Mouse (Mus musculus): ENCODE data around the gene Lst1. TPM values are rescaled to one million over a fixed set of nuclear protein-coding genes. Genes with fewer than 3 reads are reported as not detected.

Gene Lst1
- polyA plus RNA-seq (2017; shearing (Covaris generic)): 9.5 TPM

GRCm38 (mm10) chr17:35187959-35188610 lies at the start of gene Lst1:
Gene Lst1 (minus strand): TSS chr17:35188439.

GRCm38 (mm10) chr17:35235614-35236389 lies 47.6 kb upstream of the Lst1 start, which contains the start of gene Nfkbil1:
Gene Nfkbil1 (minus strand): TSS chr17:35235792.

DNA sequence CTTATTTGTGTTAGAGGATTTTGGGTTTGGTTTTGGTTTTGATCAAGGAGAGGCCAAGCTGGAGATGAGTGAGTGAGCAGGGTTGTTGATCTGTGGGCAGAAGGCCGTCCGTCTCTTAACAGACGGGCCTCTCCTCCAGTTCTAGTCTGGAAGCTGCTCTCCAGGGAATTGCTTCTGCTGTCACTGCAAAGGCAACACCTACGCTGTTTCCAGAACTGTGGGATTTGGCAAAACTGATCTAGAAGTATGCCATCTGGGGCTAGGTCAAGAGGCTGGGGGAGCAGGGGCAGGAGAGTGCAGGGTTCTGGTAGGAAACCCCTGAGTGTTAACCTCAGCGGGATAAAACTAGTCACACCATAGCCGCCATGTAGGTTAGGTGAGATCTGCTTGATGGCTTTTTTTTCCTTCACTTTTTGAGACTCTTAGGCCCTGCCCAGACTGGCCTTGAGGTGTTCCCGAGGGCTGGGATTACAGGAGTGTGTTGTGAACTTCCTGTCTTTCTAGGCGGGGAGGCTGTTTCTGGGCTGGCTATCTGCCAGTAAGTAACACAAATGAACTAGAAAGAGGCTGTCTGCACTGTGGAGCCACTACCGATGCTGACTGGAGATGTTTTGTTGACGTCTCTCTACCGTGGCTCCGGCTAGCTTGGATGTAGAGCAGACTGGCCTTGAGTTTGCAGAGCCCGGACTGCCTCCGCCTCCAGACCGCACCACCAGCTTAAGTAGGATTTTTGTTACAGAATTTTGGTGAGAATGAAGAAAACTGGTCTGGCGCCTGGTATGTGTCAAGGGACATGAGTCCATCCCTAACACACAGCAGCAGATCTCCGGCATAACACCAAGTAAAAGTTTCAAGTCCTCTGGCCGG lies 45.1 kb upstream of the Lst1 start, which contains the start of gene Atp6v1g2:
Gene Atp6v1g2, plus strand, starts transcription at position 547 of the 867 bp plus-strand sequence.

GRCm38 (mm10) chr17:35220156-35220952 lies 32.1 kb upstream of the Lst1 start, which contains the start of gene Gm16181:
Gene Gm16181 (plus strand): TSS chr17:35220834.

GRCm38 (mm10) chr17:35204494-35205379 lies 16.5 kb upstream of the Lst1 start, which contains the start of gene Lta:
Gene Lta (minus strand): TSS chr17:35205351.

GRCm38 (mm10) chr17:35201787-35202186 lies 13.5 kb upstream of the Lst1 start, which contains the start of gene Tnf:
Gene Tnf (minus strand): TSS chr17:35202007.

GRCm38 (mm10) chr17:35193881-35194843 lies 5.9 kb upstream of the Lst1 start, which contains the start of gene Ltb:
Gene Ltb (plus strand): TSS chr17:35194439.

DNA sequence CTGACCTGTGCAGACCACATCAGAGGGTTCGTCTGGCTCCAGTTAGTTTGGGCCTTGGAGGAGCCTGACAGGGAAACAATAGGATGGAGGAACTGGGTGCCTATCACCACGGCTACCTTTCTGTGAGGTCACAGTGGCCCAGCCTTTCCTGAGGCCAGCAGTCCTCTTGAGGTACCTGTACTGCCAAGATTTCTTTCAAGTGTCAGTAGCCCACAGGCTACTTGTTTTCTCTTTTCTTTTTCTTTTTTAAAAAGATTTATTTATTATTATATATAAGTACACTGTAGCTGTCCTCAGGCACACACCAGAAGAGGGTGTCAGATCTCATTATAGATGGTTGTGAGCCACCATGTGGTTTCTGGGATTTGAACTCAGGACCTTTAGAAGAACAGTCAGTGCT lies 12.3 kb downstream of the Lst1 start, which contains the start of gene Aif1:
Gene Aif1, minus strand, starts transcription at position 101 of the 400 bp plus-strand sequence.

DNA sequence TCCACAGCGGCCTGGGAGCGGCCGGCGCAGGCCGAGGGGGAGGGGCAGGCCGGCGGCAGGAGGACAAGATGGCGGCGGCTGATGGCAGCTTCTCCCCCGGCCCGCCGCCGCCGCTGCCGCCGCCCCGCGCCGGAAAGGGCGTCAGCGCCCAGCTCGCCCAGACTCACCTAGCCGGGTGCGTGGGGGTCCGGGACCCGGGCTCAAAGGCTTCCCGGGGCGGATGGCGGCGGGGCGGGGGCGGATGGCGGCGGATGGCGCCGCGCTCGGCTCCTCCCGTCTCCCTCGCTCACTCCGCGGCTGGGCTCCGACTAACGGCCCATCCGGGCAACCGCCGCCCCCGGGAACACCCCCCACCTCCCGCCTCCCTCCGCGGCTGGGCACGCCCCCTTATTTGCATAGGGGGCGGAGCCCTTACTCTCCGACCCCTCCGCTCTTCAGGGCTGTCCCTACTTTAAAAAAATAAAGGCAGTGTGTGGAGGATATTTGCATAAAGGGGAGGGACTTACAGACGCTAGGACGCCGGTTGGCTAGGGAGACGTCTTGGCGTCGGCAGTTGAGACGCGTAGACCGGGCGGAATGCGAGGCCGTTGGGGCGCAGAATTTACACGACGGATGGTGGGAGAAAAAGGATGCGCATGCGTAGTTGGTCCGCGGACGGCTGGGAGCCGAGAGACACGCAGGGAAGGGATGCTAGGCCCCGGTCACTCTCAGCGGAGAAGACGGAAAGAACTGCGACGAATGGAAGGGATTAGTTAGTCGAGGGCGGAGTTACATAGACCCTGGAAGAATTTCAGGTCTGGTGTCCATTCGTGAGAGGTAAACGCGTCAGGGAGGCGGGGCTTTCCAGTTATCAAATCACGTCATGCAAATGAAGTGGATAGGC lies 23.4 kb downstream of the Lst1 start, which contains the start of gene Prrc2a:
Gene Prrc2a, minus strand, starts transcription at position 330 of the 883 bp plus-strand sequence.

Other genes starting within 250 kb of the Lst1 start
- gene Hspa1b, start 229.2 kb downstream of the Lst1 start, polyA plus RNA-seq (2017; shearing (Covaris generic)): 15.1 TPM
- gene Gm20481, start 218.5 kb downstream of the Lst1 start, polyA plus RNA-seq (2017; shearing (Covaris generic)): not detected
- 4.3 TPM for gene Hspa1a, start 216.3 kb downstream of the Lst1 start, polyA plus RNA-seq (2017; shearing (Covaris generic))
- 0.13 TPM for gene Hspa1l, start 215.7 kb downstream of the Lst1 start, polyA plus RNA-seq (2017; shearing (Covaris generic))
- gene Lsm2, start 206.6 kb downstream of the Lst1 start, polyA plus RNA-seq (2017; shearing (Covaris generic)): 60.3 TPM
- gene Vars, start 187.5 kb downstream of the Lst1 start, polyA plus RNA-seq (2017; shearing (Covaris generic)): 276 TPM
- 0.44 TPM for gene Vwa7, start 171.9 kb downstream of the Lst1 start, polyA plus RNA-seq (2017; shearing (Covaris generic))
- 4.4 TPM for gene Sapcd1, start 160.4 kb downstream of the Lst1 start, polyA plus RNA-seq (2017; shearing (Covaris generic))
- 1.5 TPM for gene Msh5, start 141.7 kb downstream of the Lst1 start, polyA plus RNA-seq (2017; shearing (Covaris generic))
- 611 TPM for gene Clic1, start 138.5 kb downstream of the Lst1 start, polyA plus RNA-seq (2017; shearing (Covaris generic))
- 2.5 TPM for gene Ddah2, start 129.4 kb downstream of the Lst1 start, polyA plus RNA-seq (2017; shearing (Covaris generic))
- not detected for gene Ly6g6c, start 123.1 kb downstream of the Lst1 start, polyA plus RNA-seq (2017; shearing (Covaris generic))
- not detected for gene Mpig6b, start 122.3 kb downstream of the Lst1 start, polyA plus RNA-seq (2017; shearing (Covaris generic))
- gene Ly6g6e, start 111.5 kb downstream of the Lst1 start, polyA plus RNA-seq (2017; shearing (Covaris generic)): not detected
- gene Ly6g6d, start 110.4 kb downstream of the Lst1 start, polyA plus RNA-seq (2017; shearing (Covaris generic)): not detected
- not detected for gene Ly6g6f, start 102.8 kb downstream of the Lst1 start, polyA plus RNA-seq (2017; shearing (Covaris generic))
- gene Abhd16a, start 99.2 kb downstream of the Lst1 start, polyA plus RNA-seq (2017; shearing (Covaris generic)): 86.4 TPM
- not detected for gene Ly6g5c, start 80.2 kb downstream of the Lst1 start, polyA plus RNA-seq (2017; shearing (Covaris generic))
- gene Ly6g5b, start 73.0 kb downstream of the Lst1 start, polyA plus RNA-seq (2017; shearing (Covaris generic)): 2.4 TPM
- 62.3 TPM for gene Gpank1, start 67.0 kb downstream of the Lst1 start, polyA plus RNA-seq (2017; shearing (Covaris generic))
- 279 TPM for gene Csnk2b, start 66.4 kb downstream of the Lst1 start, polyA plus RNA-seq (2017; shearing (Covaris generic))
- gene D17H6S53E, start 62.1 kb downstream of the Lst1 start, polyA plus RNA-seq (2017; shearing (Covaris generic)): 5.5 TPM
- not detected for gene Apom, start 56.4 kb downstream of the Lst1 start, polyA plus RNA-seq (2017; shearing (Covaris generic))
- 48.9 TPM for gene Bag6, start 53.3 kb downstream of the Lst1 start, polyA plus RNA-seq (2017; shearing (Covaris generic))
- gene Prrc2a, start 23.5 kb downstream of the Lst1 start, polyA plus RNA-seq (2017; shearing (Covaris generic)): 17.8 TPM
- 7.4 TPM for gene Aif1, start 12.4 kb downstream of the Lst1 start, polyA plus RNA-seq (2017; shearing (Covaris generic))
- 1,703 TPM for gene Ltb, start 6.0 kb upstream of the Lst1 start, polyA plus RNA-seq (2017; shearing (Covaris generic))
- gene Tnf, start 13.6 kb upstream of the Lst1 start, polyA plus RNA-seq (2017; shearing (Covaris generic)): 46.9 TPM
- 140 TPM for gene Lta, start 16.9 kb upstream of the Lst1 start, polyA plus RNA-seq (2017; shearing (Covaris generic))
- gene Gm16181, start 32.4 kb upstream of the Lst1 start, polyA plus RNA-seq (2017; shearing (Covaris generic)): 1.6 TPM
- 8.7 TPM for gene Atp6v1g2, start 45.2 kb upstream of the Lst1 start, polyA plus RNA-seq (2017; shearing (Covaris generic))
- gene Nfkbil1, start 47.4 kb upstream of the Lst1 start, polyA plus RNA-seq (2017; shearing (Covaris generic)): 23.1 TPM
- gene Ddx39b, start 53.3 kb upstream of the Lst1 start, polyA plus RNA-seq (2017; shearing (Covaris generic)): 257 TPM
- gene H2-D1, start 74.3 kb upstream of the Lst1 start, polyA plus RNA-seq (2017; shearing (Covaris generic)): 7,111 TPM
- gene H2-Q1, start 132.0 kb upstream of the Lst1 start, polyA plus RNA-seq (2017; shearing (Covaris generic)): 0.34 TPM
- gene H2-Q2, start 153.8 kb upstream of the Lst1 start, polyA plus RNA-seq (2017; shearing (Covaris generic)): 20.6 TPM
- 36.3 TPM for gene H2-Q4, start 191.2 kb upstream of the Lst1 start, polyA plus RNA-seq (2017; shearing (Covaris generic))
- 1,066 TPM for gene H2-Q6, start 236.4 kb upstream of the Lst1 start, polyA plus RNA-seq (2017; shearing (Covaris generic))

Measured in inflammation-experienced regulatory T-cells, adult 16 weeks (primary cell).